Mouse (Mus musculus) lung, postnatal 36 days (tissue): Measurements from ENCODE around the gene Btbd3.

Experiments
- DNase-seq: peaks from one replicate; pipeline ENCODE4 v3.0.0; 2022; ENCODE audit warnings: mixed read lengths

Gene Btbd3

DNA sequence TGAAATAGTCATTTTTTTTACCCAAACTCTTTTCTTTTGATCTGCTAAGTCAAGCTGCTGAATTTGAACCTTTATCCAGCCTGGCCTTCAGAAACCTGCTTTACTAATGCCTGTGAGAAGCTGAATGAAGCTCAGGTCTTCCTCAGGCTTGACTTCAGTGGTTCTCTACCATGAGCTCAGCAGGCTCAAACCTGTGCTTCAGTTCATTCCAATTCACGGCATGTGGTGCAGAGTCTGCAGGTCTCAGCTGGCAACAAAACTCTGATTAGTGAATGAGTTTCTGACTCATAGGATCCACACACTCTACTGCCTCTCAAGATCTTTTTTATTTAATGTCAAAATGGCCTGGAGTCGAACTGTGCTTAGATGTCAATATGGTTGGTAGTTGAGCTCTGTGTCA is 292.6 kb downstream of the Btbd3 start:
- DNase-seq: no peak

DNA sequence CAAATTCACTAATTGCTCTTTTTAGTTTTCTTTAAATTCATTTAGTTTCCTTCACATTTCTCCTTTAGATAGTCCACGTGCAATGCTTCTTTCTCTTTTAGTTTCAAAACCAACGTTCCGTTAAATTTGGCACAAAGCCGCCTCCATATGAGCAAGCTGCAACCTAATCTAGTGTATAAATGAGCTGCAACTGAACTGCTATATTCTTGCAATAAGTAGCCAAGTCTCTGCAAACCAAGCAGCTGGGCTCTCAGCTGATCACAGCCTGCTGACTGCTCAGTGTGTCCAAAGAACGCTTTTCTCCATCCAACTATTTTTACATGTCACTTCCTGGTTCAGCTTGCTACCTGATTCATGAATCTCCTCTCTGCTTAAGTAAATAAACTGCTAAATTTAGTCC is 295.2 kb downstream of the Btbd3 start:
- no peak for DNase-seq

DNA sequence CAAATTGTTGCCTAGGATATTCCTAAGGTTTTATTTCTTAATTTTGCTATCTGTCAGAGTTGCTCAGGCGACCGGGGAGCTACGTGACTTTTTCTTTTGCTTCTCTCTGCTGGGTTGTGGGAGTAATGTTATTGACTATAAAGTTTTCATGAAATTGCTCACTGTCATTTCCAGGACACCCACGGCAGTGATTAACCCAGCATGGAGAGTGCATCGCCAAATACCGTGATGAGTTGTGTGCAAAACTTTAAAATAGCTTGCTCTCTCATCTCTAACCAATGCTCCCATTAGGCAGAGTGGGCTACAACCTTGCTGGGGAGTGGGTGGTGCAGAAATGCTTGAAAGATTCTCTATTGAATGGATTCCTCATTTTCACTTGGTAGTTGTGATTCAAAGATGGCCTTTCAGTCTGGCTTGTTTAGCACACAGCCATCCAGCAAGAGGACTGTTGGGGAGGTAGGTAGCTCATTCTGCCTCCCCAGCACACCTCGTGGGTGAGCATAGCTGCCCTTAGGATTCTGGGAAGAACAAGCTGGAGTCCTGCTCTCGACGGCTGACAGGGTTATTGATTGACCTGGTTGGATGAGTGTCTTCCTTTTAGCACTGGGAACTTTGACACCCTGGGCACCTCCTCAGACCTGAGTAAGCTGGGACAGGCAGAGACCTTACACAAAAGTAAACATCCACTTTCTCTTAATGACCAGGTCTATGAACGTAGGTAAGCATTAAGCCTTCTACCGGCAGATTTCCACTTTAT is 298.9 kb downstream of the Btbd3 start:
- DNase-seq: no peak

DNA sequence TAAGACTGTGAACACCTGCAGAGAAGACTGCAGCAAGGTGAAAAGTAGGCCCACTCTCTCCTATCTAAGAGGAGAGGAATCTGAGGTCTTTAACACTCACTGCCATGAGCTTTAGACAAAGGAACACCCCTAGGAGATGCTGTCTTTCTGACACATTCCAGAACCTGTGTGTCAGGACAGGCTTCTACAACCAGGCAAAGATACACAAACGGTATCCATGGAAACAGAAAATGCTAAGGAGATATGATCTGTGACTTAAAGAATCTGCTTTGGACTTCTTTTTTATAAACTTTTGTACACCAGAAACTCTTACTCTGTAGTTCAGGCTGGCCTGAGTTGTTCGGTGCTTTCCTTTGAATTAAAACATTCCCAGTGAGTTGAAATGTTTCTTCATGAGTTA is 329.6 kb downstream of the Btbd3 start:
- no peak for DNase-seq

DNA sequence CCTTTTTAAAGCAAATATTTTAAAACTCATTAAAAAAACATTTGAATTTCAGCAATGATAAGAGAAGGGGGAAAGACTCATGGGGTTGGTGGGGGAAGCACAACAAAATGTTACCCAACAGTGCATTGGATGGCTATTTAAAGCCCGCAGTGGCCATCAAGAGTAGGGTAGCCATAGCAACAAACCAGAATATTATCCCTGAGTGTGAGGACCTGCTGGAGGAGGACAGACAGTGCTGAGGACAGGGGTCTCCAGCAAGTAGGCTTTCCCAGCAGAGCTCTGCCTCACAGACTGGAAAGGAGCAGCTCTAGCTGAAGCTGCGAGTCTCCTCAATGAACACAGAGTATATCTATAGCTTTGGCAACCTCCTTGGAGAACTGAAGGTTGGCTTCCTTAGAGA is 331.0 kb downstream of the Btbd3 start:
- DNase-seq: no peak

DNA sequence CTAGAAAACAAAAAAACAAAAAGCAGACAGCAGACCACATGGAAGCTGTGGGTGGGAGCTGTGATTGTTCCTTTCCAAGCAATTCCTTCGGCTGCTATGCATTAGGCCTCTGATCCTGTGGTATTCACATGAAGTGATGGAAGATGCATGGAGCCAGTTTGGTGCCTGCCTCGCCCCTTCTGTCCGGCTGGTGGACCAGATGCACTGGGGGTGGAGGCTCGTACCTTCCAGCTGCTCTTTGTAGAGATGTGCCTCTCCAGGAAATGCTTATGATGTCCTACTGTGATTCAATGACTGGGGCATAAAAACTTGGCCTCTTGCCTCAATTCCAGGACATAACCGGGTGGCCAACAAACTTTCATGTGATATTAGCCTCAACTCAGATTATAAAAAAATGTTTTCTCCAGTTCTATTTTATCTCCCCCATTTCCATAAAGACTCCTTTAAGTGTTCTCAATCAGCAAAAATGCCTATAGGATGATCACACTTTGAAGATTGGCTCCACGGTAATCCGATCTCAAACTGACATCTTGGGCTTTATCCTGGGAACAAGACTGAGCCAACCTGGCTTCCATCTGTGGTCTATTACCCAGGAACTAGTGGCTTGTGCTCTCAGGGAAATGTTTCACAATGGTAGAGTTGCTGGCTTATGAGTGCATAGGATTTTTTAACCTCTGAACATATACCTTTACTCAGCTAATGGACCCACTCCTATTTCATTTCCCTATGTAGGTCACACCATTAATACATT is 331.6 kb downstream of the Btbd3 start:
- DNase-seq: no peak

DNA sequence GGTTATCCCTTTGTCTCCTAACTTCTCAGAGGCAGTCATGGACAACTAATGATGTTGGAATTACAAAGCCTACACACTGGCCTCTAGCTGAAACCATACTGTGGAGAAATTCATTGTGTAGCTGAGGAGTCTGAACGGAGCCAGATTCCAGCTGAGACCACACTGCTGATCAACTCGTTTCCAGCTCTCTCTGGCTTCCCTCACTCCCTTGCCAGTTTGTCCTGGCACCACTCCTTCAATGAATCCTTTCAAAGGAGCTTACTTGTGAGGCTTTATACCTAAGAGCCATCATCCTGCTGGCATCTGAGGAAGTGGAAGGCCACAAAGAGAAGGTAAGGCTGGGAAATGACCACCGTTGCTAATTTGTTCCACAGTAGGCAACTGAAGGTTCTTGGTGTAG is 332.7 kb downstream of the Btbd3 start:
- no peak for DNase-seq

DNA sequence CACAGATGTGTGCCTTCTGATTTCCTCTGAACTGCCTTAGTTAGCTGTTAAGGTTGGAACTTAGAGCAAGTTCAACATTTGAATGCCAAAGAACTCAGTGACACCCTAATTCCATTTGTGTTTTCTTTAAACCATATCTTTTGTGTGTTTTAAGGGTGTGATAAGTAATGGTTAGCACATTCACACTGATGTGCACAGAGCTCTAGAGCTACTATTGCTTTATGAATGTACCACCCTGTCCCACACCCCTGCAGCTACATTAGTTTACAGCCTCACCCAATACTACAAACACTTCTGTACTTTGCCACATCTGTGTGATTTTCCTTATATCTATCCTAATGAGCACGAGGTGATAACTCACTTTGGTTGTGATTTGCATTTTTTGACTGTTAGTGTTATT is 333.9 kb downstream of the Btbd3 start:
- DNase-seq: no peak

DNA sequence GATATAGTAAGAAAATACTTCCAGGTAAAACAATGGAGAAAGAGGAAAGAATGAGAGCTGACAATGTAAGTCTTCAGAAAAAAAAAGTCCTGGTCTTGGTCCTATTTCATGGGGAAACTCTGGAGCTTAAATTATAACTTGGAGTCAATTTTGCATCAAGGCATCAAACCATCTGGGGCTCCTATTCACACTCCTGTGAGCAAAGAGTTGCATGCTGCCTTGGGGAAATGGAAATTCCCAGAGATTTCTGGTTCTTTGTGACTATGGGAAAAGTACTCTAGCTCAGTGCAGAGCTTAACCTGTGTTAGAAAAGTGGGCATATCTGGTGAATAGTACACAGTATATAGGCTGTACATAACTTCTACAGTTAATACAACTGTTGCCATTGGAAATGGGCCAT is 356.0 kb downstream of the Btbd3 start:
- DNase-seq: no peak

DNA sequence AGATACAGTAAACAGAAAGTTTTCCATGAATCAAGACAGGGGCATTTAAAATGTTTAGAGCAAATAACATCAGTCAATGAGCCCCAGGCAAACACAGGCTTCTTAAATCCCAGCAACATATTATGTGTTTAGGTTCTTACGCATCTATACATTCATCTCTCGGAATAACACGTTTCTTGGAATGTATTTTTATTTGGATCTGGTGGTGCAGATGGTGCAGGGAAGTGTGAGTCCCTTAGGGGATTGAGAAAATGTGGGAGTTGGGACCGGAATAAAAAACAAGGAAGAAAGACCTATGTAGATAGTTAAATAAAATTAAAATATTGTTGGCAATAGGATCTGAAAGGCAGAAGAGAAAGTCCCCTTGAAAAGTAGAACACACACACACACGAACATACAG is 361.1 kb downstream of the Btbd3 start:
- no peak for DNase-seq
